Mouse (Mus musculus) c-Kit-positive CD71-negative TER-119-negative erythroid progenitor cells, embryonic 14.5 days (primary cell): ENCODE results near the gene Unc5cl.

Experiments used
- DNase-seq: peaks from one replicate; pipeline ENCODE4 v3.0.0-alpha.2; 2013; ENCODE audit warnings: low read depth

Gene Unc5cl

DNA sequence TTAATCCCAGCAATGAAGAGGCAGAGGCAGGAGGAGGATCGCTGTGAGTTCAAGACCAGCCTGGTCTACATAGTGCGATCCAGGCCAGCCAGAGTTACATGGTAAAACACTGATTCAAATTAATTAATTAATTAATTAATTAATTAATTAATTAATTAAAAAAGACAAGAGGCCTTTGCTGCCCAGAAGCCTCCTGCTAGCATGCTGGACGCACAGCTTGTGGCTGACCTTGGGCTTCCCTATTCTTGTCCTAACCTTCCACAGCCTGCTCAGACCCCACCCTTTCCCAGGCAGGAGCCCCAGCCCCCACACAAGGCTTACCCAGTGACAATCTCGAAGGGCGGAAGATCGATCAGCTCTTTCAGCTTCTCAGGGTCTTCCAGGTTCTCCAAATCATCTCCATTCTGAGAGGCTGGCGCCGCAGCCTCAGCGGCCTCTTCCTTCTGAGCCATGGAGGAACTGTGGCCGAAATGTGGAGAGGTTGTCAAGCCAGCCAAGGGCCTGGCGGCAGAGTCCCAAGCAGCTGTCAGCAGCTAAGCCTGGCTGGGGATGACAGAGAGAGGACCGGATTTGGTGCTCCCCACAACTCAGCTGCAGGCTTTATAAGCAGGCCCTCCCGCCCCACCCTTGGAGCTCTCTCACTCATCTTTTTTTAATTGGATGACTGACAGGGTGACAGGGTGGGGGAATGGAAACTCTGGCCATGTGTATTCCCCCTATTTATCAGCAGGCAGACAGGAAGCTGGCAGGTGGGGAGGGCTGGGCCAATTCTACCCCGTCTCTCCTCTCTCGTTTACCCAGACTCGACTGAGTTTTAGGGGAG is 22.3 kb upstream of the Unc5cl start, which contains the start of gene Apobec2:
TSS of gene Apobec2 (minus strand) at position 773 of the 823 bp plus-strand sequence.
- no peak for DNase-seq

DNA sequence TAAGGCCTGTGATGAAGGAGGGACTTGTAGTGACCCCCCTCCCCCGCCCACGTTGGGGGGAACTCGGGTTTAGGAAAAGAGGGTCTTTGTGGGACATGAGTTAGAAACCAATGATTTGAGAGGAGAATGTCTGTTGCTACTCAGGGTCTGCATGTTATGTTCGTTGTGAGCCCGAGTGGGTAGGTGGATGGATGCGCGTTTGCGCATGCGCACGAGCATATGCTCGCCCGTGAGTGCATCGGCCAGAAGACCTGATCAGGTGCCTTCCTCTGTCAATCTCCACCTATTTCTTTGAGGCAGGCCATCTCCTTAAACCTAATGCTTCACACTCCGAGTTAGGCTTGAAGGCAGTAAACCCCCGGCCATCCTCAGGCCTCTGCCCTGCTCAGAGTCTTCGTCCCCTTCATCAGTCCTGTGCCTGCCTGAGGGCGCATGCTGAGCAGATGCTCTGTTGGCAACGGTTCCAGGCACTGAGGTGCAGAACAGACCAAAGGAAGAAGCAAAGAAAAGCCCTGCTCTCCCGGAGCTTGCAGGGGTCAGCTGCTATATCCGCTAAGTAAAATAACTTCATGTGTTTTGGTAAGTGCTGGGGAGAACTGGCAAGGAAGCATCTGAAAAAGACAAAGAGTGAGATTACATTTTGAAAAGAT is 21.6 kb upstream of the Unc5cl start:
- DNase-seq: no peak

DNA sequence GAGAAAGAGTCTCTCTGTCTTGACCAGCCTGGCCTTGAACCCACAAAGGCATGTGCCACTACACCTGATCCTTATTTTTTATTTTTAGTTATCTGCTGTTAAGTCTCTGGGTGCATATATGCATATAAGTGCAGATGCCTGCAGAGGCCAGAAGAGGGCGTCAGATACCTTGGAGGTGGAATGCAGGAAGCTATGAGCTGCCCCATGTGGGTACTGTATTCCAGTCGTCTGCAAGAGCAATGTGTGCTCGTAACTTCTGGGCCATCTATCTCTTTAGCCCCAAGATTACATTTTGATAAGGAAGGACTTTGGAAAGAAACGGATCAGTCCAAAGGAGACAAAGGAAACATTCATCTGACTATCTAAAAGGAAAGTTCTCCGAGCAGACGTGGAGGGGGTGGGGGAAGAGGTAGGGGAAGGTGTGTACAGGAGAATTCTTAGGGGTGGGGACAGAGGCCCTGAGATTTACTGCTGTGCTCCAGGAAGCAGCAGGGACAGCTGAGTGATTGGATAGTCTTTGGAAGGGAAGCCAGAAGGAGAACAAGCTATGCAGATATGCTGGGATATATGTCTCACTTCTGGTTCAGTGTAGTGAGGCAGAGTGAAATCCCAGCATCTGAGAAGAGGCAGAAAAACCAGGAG is 20.9 kb upstream of the Unc5cl start:
- no peak for DNase-seq

DNA sequence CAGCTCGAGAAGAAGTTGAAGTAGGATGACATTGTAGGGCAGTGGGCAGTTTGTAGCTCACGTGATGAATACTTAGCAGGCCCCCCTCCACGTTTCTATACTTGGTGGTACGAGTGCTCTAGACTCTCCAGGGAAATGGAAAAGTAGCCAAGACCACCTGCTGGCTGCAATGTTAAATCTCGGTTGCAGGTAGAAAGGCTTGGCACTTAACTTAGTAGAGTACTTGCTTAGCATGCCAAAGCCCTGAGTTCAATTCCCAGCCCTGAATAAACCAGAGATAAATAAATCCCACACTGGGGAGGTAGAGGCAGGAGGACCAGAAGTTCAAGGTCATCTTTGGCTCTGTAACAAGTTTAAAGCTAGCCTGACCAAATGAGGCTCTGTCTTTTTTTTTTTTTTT is 20.2 kb upstream of the Unc5cl start:
- no peak for DNase-seq

DNA sequence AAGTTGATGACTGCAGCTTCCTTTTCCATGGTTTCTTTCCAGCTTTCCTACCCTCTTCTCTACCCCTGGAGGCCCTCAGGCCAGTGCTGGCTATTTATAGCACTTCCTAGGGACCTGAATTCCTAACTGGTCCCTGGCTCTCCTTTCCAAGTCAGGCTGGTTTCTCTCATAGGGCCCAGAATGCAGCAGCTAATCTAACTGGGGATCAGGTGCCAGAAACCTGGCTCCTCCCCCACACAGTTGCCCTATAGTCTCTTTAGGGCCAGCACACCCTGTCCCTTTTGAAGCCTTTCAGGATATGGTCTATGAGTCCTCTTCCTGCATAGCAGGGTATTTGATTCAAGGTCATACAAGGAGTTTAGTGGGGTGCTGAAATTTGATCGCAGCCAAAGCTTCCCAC is 18.2 kb upstream of the Unc5cl start:
- no peak for DNase-seq

DNA sequence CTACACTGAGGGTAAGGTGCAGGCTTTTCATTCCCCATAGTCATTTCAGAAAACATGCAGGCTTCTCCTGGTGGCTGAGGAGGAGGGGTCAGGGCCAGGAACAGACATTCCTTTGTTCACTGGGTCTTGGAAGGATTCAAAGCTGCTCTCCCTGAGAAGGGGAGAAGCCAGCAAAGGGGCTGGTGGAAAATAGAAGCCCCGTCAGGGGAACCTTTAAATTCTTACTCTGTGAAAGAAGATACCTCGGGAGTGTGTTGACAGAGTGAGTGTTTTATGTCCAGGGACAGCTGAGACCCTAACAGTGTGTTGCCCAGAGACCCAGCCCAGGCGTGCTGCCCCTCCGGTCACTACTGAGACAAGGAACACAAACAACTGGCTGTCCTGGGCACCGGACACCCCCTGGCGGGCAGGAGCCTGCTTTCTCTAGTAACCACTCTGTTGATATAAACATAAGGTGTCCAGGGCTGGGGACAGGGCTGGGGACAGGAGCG is 17.2 kb upstream of the Unc5cl start:
- no peak for DNase-seq

DNA sequence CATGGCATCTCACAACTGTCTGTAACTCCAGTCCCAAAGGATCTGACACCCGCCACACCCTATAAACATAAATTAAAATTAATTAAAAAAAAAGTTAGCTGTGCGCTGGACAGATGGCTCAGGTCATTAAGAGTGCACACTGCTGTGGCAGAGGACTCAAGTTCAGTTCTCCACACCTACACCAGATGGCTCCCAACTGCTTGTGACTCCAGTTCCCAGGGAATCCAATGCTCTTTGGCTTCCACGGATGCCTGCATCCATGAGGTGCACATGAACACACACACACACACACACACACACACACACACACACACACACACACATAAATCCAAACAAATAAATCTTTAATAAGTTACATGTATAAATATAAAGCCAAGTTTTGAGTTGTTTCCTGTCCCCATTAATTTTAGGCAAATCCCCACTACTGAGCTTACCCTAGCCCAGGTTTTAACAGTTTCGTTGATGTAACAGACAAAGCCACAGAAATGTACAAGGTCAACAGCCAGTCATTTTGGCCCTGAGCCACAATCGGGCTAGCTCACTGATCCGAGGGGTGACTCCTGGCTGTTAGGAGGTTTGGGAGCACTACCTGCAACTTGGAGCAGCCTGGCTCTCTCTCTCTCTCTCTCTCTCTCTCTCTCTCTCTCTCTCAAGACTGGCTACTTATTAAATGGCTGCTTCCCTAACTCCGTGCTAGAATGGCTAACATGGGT is 11.8 kb upstream of the Unc5cl start:
- DNase-seq: no peak

DNA sequence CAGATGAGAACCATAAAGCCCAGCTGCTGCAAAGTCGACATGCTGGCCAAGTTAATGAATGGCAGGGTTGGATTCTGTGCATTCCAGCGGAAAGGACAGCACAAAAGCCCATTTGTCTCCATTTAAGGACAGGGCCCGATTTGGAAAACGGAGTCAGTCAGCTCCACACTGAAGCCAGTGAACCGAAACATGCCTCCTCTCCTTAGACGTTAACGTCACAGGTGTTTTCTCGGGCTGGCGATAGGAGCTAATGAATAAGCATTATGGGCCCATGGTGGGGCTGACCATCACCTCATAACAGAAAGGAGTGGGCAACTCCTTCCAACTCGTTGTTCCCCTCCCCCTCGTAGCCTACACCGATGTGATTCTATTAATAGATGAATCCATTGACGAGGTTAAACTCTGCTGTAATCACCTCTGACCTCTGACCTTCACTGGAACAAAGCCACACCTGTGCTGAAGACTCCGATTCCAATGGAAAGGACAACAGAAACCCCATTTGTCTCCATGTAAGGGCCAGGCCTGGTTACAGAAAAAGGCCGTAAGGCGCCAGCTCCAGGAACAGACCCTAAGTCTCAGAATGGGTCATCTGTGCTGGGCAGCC is 11.1 kb upstream of the Unc5cl start:
- DNase-seq: no peak

DNA sequence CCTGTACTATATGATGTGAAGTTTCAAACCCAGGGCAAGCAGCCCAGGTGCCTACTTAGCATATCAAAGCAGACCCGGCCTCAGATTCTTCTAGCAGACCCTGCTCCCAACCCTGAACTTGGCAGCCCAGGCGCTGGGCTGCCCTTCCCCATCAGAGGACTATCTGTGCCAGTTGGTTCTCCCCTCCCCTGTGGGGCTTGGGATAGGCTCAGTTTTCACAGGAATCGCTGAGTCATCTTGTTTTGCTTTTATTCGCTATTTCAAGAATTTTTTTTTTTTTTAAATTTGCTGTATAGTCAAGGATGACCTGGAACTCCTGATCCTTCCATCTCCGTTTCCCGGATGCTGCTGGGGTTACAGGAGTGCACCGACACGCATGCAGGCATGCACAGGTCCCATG is 7.0 kb upstream of the Unc5cl start:
- no peak for DNase-seq

DNA sequence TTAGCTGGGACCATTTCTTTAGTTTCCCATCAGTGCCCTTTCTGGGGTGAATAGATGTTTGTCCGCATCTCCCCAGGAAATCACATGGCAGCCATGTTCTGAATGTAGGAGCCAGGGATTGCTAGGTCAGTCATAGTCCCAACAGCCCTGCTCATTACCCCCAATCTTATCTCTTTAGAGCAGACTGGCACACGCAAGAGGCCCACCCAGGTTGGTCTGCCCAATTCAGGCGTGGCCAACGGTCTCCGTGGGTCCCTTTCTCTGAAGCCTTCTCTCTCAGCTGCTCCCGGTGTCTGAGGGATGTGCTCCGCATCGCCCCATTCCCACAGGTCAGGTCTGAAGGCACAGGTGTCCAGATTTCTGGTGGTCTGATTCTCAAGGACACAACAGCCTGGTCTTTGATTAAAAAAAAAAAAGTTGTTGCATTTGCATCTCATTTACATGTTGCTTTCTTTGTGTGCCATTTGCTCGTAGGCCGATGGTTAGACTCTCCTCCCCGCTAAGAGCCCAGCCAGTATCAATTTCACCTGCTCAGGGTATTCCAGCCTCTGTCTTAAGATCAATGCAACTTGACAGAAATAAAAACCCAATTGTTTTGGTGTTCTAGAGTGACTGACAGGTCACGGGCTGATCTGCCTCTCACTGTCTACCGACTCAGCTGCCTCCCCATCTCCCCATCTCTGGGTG is 3.9 kb upstream of the Unc5cl start:
- no peak for DNase-seq

DNA sequence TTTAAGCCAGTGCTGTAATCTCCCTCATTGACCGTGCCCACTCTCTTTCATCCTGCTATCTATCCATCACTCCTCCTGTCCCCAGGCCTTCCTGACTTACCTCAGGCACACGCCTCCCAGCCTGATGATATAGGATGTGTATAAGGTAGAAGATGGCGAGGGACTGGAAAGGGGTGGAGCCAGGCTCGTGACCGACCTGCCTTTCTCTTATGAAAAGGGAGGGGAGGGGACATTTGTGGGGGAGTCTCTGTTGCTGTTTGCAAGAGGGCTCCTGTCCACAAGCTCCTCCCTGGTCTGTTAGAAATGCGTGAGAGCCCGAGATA is 3.4 kb upstream of the Unc5cl start, which contains the start of gene Tspo2:
TSS of gene Tspo2 (minus strand) at position 170 of the 323 bp plus-strand sequence.
- no peak for DNase-seq

DNA sequence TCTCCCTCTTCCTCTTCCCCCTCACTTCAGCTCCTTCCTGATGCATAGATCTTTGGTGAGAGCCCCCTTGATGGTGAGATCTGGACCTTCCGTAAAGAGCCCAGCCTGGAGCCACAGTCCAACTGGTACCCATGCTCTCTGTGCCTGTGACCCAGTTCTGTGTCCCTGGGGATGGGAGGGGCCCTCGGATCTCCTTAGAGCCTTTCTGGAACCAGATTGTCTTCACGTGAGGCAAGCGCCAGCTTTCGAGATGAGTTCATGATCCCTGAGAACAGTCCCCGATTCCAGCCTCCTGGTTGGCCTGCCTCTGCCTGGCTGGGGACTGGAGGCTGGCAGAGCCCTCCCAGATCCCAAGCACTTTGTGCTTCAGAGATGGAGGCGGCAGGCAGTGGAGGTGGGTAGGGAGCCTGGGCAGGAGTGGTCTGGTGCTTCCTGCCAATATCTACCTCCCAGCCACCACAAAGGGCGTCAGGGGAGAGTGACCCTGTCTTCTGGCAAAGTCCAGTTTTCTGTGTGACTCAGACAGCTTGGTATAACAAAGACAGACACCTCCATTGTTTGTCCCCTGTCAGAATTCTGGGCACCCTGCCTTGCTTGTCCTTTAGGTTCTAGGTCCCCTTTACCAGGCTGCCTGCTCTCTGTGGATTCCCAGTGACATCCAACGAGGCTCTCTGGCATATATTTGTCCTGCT is 2.8 kb upstream of the Unc5cl start:
- no peak for DNase-seq

DNA sequence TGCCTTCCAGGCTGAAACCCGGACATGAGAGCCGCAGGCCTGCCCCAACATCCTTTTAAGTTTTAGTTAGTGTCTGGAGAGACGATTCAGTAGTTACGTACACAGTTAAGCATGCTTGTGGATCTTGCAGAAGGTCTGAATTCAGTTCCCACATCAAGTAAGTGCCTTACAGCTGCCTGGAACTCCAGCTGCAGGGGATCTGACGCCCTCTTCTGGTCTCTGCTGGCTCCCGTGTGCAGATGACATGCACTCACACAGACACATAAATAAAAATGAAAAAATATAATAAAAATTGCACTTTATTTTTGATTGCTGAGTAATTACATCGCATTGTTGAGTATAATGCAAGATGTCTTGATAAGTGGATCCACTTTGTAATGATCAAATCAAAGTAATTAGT is 1.2 kb upstream of the Unc5cl start:
- no peak for DNase-seq

DNA sequence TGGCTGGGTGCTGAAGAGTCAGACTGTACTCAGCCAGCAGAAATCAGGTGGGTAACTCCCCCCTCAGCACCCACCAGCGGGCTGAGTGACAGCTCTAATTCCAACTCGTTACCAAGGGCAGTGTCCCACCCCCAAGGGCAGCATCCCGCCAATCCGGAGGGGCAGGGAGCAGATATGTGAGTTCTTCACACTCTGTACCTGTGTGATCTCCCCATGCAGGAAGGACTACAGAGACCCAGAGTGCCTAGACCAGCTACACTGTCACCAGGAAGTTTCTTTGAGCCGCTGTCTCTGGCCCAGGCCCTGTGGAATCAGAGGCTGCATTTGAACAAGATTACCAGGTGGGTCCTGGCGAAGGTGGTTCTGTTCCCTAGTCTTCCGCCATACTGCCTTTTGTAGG is 511 bp upstream of the Unc5cl start:
- no peak for DNase-seq

DNA sequence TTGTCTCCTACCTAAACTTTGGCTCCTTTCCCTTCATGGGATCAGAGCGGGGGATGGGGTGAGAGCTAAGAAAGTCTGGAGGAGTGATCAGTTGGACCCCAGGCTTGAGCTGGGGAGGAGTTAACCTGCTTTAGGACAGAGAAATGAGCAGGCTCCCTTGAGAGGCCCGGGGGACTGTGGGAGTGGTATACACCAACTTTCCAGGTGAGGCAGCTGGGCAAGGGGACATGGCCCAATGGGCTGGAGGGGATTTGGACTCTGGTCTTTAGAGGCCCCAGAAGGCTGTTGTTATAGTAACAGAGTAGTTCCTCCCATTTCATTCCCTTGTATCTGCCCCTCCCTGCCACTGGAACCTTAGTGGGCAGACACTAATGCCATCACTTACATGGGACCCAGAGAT is 1.3 kb downstream of the Unc5cl start:
- DNase-seq: no peak

DNA sequence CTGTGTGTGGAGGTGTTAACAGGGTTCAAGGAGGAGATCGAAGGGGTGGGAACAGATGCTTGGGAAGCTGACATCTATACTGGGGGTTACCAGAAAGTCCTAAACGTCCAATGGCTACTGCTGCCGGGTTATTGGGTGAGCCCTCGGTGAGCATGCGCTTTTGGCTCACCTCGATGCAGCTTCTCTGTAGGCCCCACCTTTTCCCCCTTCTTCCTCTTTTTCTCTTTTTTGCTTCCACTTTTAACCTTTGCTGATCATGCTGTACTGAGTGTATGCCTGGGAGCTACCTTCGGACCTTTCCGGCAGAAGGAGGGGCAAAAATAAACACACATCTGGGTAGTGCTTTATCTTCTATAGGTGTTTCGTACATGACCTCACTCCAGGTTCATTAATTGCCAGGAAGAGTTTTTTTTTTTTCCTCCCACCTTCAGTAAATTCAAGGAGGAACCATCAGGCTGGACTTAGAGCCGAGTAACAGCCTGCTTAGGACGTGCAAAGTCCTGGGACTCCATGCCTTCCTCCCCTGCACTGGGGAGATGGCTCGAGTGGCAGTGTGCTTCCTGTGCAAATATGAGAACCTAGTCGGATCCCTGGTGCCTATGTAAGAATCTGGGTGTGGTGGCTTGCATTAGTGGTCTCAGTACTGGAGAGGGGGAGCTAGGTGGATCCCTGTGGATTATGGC is 3.4 kb downstream of the Unc5cl start:
- DNase-seq: no peak

DNA sequence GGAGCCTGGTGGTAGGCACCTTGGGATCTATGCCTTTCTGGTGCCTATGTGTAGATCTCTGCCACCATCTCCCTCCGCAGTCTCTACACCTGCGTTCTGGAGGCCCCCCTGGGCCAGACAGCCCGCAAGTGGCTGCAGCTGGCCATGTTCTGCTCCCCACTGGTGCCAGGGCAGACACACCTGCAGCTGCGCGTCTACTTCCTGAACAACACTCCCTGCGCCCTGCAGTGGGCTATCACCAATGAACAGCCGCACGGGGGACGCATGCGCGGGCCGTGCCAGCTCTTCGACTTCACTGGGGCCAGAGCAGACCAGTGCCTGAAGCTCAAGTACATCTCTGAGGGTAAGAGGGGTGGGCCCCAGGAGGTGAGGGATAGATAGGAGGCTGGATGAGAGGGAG is 7.4 kb downstream of the Unc5cl start:
- no peak for DNase-seq

DNA sequence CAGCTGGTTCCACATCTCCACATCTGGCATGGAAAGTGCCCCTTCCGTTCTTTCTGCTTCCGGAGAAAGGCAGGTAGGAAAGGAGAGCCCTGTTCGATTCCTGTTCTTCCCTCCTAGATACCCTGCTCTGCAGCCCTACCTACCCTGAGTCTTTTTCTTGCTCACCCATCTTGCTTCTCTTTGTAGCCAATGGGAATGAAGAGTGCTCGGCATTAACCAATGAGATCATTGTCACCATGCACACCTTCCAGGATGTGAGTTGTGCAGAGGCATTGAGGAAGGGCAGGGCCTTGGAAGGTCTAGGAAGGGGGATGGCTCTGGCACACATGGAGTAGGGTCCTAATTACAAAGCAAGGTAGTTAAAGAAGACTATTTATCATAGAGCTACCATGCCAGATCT is 8.7 kb downstream of the Unc5cl start:
- no peak for DNase-seq

DNA sequence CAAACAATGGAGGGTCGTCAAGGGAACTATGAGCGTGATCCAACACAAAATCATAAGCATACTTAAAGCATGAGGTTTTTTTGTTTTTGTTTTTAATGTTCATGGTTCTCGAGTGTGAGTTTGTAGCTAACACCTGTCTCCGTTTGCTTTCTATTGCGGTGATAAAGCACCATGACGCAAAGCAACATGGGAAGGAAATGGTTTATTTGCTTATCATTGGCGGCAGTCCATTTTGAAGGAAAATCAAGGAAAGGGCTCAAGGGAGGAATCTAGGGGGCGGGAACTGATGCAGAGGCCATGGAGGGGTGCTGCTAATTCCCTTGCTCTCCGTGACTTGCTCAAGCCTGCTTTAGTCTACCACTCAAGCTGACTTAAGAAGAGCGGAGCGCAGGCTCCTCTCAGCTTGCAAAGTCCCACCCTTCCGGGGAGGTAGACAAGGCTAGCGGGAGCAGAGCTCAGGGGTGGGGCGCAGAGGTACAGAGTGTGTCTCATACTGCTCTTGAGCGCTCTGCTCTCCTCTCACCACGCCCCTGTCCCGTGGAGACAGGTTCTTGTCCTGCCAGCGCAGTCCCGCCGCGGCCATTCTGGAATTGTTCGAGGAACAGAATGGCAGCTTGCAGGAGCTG is 12.2 kb downstream of the Unc5cl start:
- DNase-seq: no peak
